In genomic region chr12:111302018-111302345, GRCm38 (mm10) we compare ENCODE assay signal across 27 mouse cellular contexts. TPM values are rescaled to one million over a fixed set of nuclear protein-coding genes. Genes with fewer than 3 reads are reported as not detected.
DNase-seq lines count a peak whose midpoint lies in the region; ATAC-seq and TF ChIP-seq lines count a peak whose summit lies in the region.
"Had no signal": no experiment of that assay in that cellular context is flagged by ENCODE, and none has a peak within 500 bp of the region (broad histone marks: within the 10 kb centered on the region; RNA-seq: fewer than 3 reads in every experiment).

No protein-coding gene starts in this region.

- H3K9ac ChIP-seq in kidney, embryonic 14.5 days (ENCODE audit: low read depth, low read length) = no peak overlapping the region
- no peak overlapping the region for H3K9ac ChIP-seq in midbrain, postnatal 0 days (replicated peaks; ENCODE audit: low read length, poor library complexity, severe bottlenecking)
- H3K9ac ChIP-seq: embryonic facial prominence, embryonic 15.5 days; hindbrain, embryonic 12.5 days had no signal

- H3K4me1 ChIP-seq in kidney, embryonic 14.5 days (ENCODE audit: control insufficient read depth, insufficient read depth, low read length) = no peaks in the 10 kb centered on the region
- no peaks in the 10 kb centered on the region for H3K4me1 ChIP-seq in midbrain, postnatal 0 days (ENCODE audit: insufficient read depth, low read length)
- H3K4me1 ChIP-seq: embryonic facial prominence, embryonic 15.5 days; forebrain, embryonic 10.5 days; heart, embryonic 10.5 days; hindbrain, embryonic 12.5 days had no signal

- peaks cover 95% of the 10 kb centered on the region for H3K36me3 ChIP-seq in kidney, embryonic 14.5 days (ENCODE audit: control insufficient read depth, insufficient read depth, low read length)
- H3K36me3 ChIP-seq in midbrain, postnatal 0 days (ENCODE audit: insufficient read depth, low read length) = peaks cover 85% of the 10 kb centered on the region
- H3K36me3 ChIP-seq: G1E had no signal

- ATAC-seq in megakaryocyte progenitor cell, adult 5-6 weeks (replicated peaks; ENCODE audit: poor library complexity) = peak; percentile 85
- no peak for ATAC-seq in kidney, embryonic 14.5 days (ENCODE audit: low FRiP score, low TSS enrichment)
- no peak for ATAC-seq in midbrain, postnatal 0 days (ENCODE audit: low FRiP score)
- ATAC-seq: forebrain, embryonic 14.5 days; hindbrain, embryonic 16.5 days; inflammation-experienced regulatory T-cells, adult 6 months; intestine, postnatal 0 days; Patski had no signal

- no peak overlapping the region for H3K27ac ChIP-seq in kidney, embryonic 14.5 days (ENCODE audit: low read depth, low read length)
- no peak overlapping the region for H3K27ac ChIP-seq in midbrain, postnatal 0 days (ENCODE audit: low read depth, low read length)
- H3K27ac ChIP-seq: embryonic facial prominence, embryonic 15.5 days; forebrain, embryonic 10.5 days; gastrocnemius, adult 2 months; heart, embryonic 10.5 days; hindbrain, embryonic 12.5 days had no signal

- no peaks in the 10 kb centered on the region for H3K9me3 ChIP-seq in kidney, embryonic 14.5 days (ENCODE audit: control insufficient read depth, low read length)
- no peaks in the 10 kb centered on the region for H3K9me3 ChIP-seq in midbrain, postnatal 0 days (ENCODE audit: low read length)
- H3K9me3 ChIP-seq: embryonic facial prominence, embryonic 15.5 days; forebrain, embryonic 10.5 days; G1E; heart, embryonic 10.5 days; hindbrain, embryonic 12.5 days had no signal

- peak; percentile 16 for DNase-seq in ES-CJ7 (ENCODE audit: low read depth, low spot score)
- DNase-seq in c-Kit-positive CD71-negative TER-119-negative erythroid progenitor cells, embryonic 14.5 days (ENCODE audit: low read depth) = peak; percentile 34
- no peak for DNase-seq in cerebellum, postnatal 4 days (ENCODE audit: low spot score in 2 of 2)
- no peak for DNase-seq in right cerebral cortex, adult 2 months (ENCODE audit: low spot score in 2 of 2)
- DNase-seq in midbrain, postnatal 0 days (ENCODE audit: low spot score) = no peak
- DNase-seq: adrenal gland, adult 8-10 months; cerebellum, adult 11-12 months; cerebellum, adult 9-10 months; cerebellum, postnatal 25 days; gastrocnemius, adult 2 months; gastrocnemius, postnatal 25 days; heart, adult 18-20 months; heart, postnatal 10 days; heart, postnatal 4 days had no signal

- WGBS in kidney, embryonic 14.5 days = 94% methylated on average over 14 of the region's 14 CpGs
- WGBS in midbrain, postnatal 0 days = 94% methylated on average over 14 of the region's 14 CpGs

- no peak overlapping the region for H3K4me3 ChIP-seq in kidney, embryonic 14.5 days (ENCODE audit: low read length)
- no peak overlapping the region for H3K4me3 ChIP-seq in midbrain, postnatal 0 days (ENCODE audit: low read depth, low read length)
- H3K4me3 ChIP-seq: embryonic facial prominence, embryonic 15.5 days; erythroblast, embryonic 14.5 days; forebrain, embryonic 10.5 days; gastrocnemius, adult 2 months; heart, embryonic 10.5 days; hindbrain, embryonic 12.5 days had no signal

- TF ChIP-seq CTCF in midbrain, postnatal 0 days (IDR thresholded peaks at IDR 0.05) = no peak

- no peaks in the 10 kb centered on the region for H3K27me3 ChIP-seq in kidney, embryonic 14.5 days (ENCODE audit: control insufficient read depth, insufficient read depth, low read length)
- H3K27me3 ChIP-seq in midbrain, postnatal 0 days (ENCODE audit: insufficient read depth, low read length) = no peaks in the 10 kb centered on the region
- H3K27me3 ChIP-seq: embryonic facial prominence, embryonic 15.5 days; hindbrain, embryonic 12.5 days; Patski had no signal

- no peak overlapping the region for H3K4me2 ChIP-seq in kidney, embryonic 14.5 days (replicated peaks; ENCODE audit: low read depth, low read length)
- H3K4me2 ChIP-seq in midbrain, postnatal 0 days (ENCODE audit: low read depth, low read length, poor library complexity, severe bottlenecking) = no peak overlapping the region
- H3K4me2 ChIP-seq: embryonic facial prominence, embryonic 15.5 days; hindbrain, embryonic 12.5 days had no signal

RNA-seq across cellular contexts. Expression of gene Amn, which starts 31.1 kb away (rescaled TPM):
- not detected in 2 replicates for total RNA-seq in megakaryocyte progenitor cell, adult 5-6 weeks (2015)
- total RNA-seq in megakaryocyte progenitor cell, adult 5-6 weeks (2017) = not detected in 2 replicates
- 7.8 and 14.5 TPM in 2 replicates for polyA plus RNA-seq in kidney, embryonic 14.5 days (2014; fragmentation: Nextera tagmentation; extraction: Ambion mirVana)
- 45.2 and 65.8 TPM in 2 replicates for total RNA-seq in midbrain, postnatal 0 days (2014; rRNA removed)
- polyA plus RNA-seq in midbrain, postnatal 0 days (2015; fragmentation: Nextera tagmentation; extraction: Ambion mirVana) = 82.7 and 101 TPM in 2 replicates
- total RNA-seq: G1E; gastrocnemius, adult 2 months; gastrocnemius, postnatal 25 days; heart, adult 18-20 months; heart, postnatal 10 days had no signal
- polyA plus RNA-seq: inflammation-experienced regulatory T-cells, adult 6 months had no signal

Comparison
In these comparisons a context has a peak if more than half of its experiments do, and no peak if none do; other contexts are left out.
1. DNase-seq: peak in ES-CJ7 (single experiment) and c-Kit-positive CD71-negative TER-119-negative erythroid progenitor cells, embryonic 14.5 days (single experiment); none in cerebellum, postnatal 4 days (0 of 2), right cerebral cortex, adult 2 months (0 of 2) and midbrain, postnatal 0 days (single experiment).
2. RNA of gene Amn, which starts 31.1 kb away (total RNA-seq): 45.2 to 65.8 TPM in midbrain, postnatal 0 days; not detected in megakaryocyte progenitor cell, adult 5-6 weeks; every median in the first group is over 10 times any median in the second.